Mouse (Mus musculus): ENCODE results near the gene Cnpy2. TPM values are rescaled to one million over a fixed set of nuclear protein-coding genes. Genes with fewer than 3 reads are reported as not detected.

Gene Cnpy2
- polyA plus RNA-seq, 1 experiment = 63.7 TPM

DNA sequence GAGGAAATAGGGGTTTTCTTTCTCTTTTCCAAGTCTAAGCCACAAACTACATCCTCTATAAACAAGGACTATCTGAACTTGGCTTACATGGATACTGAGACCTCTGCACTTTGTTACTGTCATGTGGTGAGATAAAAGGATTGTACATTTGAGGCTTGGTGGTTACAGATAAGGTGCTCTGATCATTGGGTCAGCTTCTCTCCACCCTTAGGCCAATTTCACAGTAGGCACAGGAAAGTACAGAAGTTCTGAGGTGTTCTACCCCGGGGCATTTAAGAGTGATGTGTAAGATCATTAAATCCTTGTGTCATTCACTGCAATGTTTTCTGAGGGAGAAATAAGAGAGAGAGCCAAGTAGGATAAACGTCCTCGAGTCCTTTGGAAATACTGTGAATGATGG, 14.3 kb downstream of the Cnpy2 start:
- no peak overlapping the region for H3K27ac ChIP-seq (ENCODE audit: insufficient read depth, low read length)
- no peak for TF ChIP-seq POLR2A (IDR thresholded peaks at IDR 0.05; ENCODE audit: extremely low read depth, insufficient read depth, low read length)
- no peak for TF ChIP-seq CTCF (IDR thresholded peaks at IDR 0.05; ENCODE audit: extremely low read depth, insufficient read depth, low read length)

GRCm38 (mm10) chr10:128337306-128338181, 15.3 kb downstream of the Cnpy2 start, which contains the start of gene Cs:
TSS of gene Cs (plus strand) at chr10:128337734.
- TF ChIP-seq CTCF (IDR thresholded peaks at IDR 0.05; ENCODE audit: extremely low read depth, insufficient read depth, low read length) (no peak), POLR2A (IDR thresholded peaks at IDR 0.05; ENCODE audit: extremely low read depth, insufficient read depth, low read length) (peak; percentile 85; the same call in 1 of the 2 replicates)
- Histone ChIP-seq H3K4me1 (ENCODE audit: control insufficient read depth, insufficient read depth, low read length) (peaks cover 4% of the 10 kb centered on the region; the same call in 1 of the 2 replicates), H3K27ac (ENCODE audit: insufficient read depth, low read length) (peak within 1 kb of the TSS; percentile 93), H3K4me3 (ENCODE audit: insufficient read depth, low read length) (peak within 1 kb of the TSS; percentile 51)

More for the DNA sequence above, 14.3 kb downstream of the Cnpy2 start:
- Histone ChIP-seq H3K4me1 (ENCODE audit: control insufficient read depth, insufficient read depth, low read length) (peaks cover 4% of the 10 kb centered on the region; the same call in 1 of the 2 replicates), H3K4me3 (ENCODE audit: insufficient read depth, low read length) (peak overlapping the region; percentile 51; the same call in 1 of the 2 replicates)

DNA sequence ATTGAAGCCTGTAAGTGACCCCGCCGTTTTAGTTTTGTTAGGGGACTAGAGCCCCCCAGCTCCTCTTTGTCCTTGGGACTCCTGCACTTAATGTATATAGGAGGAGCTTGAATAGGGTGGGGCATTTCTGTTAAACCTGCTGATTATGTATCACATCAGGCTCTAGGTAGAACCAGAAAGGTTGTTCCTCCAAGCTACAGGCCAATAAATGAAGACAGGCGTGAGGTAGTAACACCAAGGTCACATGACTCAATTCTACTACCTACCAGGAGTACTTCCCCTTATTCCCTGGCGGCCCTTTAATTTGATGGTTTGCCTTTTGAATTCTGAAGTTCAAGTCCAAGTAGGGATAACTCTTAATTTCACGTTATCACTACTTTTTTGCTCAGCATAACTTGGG, 16.2 kb downstream of the Cnpy2 start:
- Histone ChIP-seq H3K4me3 (ENCODE audit: insufficient read depth, low read length) (peak overlapping the region; percentile 51), H3K27ac (ENCODE audit: insufficient read depth, low read length) (peak overlapping the region; percentile 93), H3K4me1 (ENCODE audit: control insufficient read depth, insufficient read depth, low read length) (peaks cover 6% of the 10 kb centered on the region; the same call in 1 of the 2 replicates)
- no peak for TF ChIP-seq POLR2A (IDR thresholded peaks at IDR 0.05; ENCODE audit: extremely low read depth, insufficient read depth, low read length)
- TF ChIP-seq CTCF (IDR thresholded peaks at IDR 0.05; ENCODE audit: extremely low read depth, insufficient read depth, low read length) = no peak

DNA sequence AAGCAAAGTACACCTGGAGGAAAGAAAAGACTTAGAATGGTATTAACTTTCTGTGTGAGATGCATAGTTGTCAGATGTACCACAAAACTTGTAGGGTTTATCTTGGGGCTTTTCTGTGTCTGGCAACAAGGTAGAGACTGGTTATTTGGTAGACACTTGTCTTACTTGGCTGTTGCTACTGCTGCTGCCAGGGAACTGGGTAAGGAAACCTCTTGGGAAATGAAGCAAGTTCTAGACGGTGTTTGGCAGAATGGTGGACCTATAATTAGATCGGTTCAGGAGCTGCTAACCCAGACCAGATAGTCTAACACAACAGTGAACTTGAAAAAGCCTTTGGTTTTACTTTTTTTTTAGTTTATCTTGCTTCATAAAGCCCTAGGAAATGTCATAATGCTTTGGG, 16.7 kb downstream of the Cnpy2 start:
- TF ChIP-seq POLR2A (IDR thresholded peaks at IDR 0.05; ENCODE audit: extremely low read depth, insufficient read depth, low read length) (no peak), CTCF (IDR thresholded peaks at IDR 0.05; ENCODE audit: extremely low read depth, insufficient read depth, low read length) (no peak)
- Histone ChIP-seq H3K4me1 (ENCODE audit: control insufficient read depth, insufficient read depth, low read length) (peaks cover 6% of the 10 kb centered on the region; the same call in 1 of the 2 replicates), H3K27ac (ENCODE audit: insufficient read depth, low read length) (0 out of 2 replicates have a peak overlapping the region, but pooled peaks have one; percentile 93), H3K4me3 (ENCODE audit: insufficient read depth, low read length) (peak overlapping the region; percentile 51; the same call in 1 of the 2 replicates)

GRCm38 (mm10) chr10:128340257-128340656, 18.0 kb downstream of the Cnpy2 start:
- H3K4me3 ChIP-seq (ENCODE audit: insufficient read depth, low read length) = no peak overlapping the region
- H3K4me1 ChIP-seq (ENCODE audit: control insufficient read depth, insufficient read depth, low read length) = peaks cover 9% of the 10 kb centered on the region; the same call in 1 of the 2 replicates
- no peak overlapping the region; the same call in 1 of the 2 replicates for H3K27ac ChIP-seq (ENCODE audit: insufficient read depth, low read length)
- TF ChIP-seq POLR2A (IDR thresholded peaks at IDR 0.05; ENCODE audit: extremely low read depth, insufficient read depth, low read length) (no peak), CTCF (IDR thresholded peaks at IDR 0.05; ENCODE audit: extremely low read depth, insufficient read depth, low read length) (no peak)

- H3K27ac ChIP-seq (ENCODE audit: insufficient read depth, low read length) = peak overlapping the region; percentile 78
Observed at GRCm38 (mm10) chr10:128343436-128343835, 21.2 kb downstream of the Cnpy2 start.

GRCm38 (mm10) chr10:128344568-128345275, 22.5 kb downstream of the Cnpy2 start:
- H3K4me3 ChIP-seq (ENCODE audit: insufficient read depth, low read length) = no peak overlapping the region
- TF ChIP-seq POLR2A (IDR thresholded peaks at IDR 0.05; ENCODE audit: extremely low read depth, insufficient read depth, low read length) (no peak), CTCF (IDR thresholded peaks at IDR 0.05; ENCODE audit: extremely low read depth, insufficient read depth, low read length) (no peak)
- no peak overlapping the region; the same call in 1 of the 2 replicates for H3K27ac ChIP-seq (ENCODE audit: insufficient read depth, low read length)

More at GRCm38 (mm10) chr10:128343436-128343835, 21.2 kb downstream of the Cnpy2 start:
- H3K4me3 ChIP-seq (ENCODE audit: insufficient read depth, low read length) = no peak overlapping the region
- TF ChIP-seq POLR2A (IDR thresholded peaks at IDR 0.05; ENCODE audit: extremely low read depth, insufficient read depth, low read length) (no peak), CTCF (IDR thresholded peaks at IDR 0.05; ENCODE audit: extremely low read depth, insufficient read depth, low read length) (no peak)
- H3K4me1 ChIP-seq (ENCODE audit: control insufficient read depth, insufficient read depth, low read length) = peaks cover 14% of the 10 kb centered on the region

DNA sequence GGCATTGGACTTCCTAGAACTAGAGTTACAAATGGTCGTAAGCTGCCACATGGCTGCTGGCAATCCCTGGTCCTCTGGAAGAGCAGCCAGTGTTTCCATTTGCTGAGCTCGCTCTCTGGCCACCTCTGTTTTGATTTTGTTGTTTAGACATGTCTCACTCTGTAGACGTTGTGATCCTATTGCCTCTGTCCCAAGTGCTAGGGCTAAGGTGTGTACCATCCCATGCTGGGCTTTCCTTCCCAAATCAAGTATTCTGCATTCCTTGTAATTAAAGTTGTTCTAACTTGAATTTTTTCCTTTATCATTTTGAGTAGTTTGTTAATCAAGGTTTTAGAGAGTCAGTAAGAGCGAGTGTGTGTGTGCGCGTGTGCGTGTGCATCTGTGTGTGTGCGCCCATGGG, 25.3 kb downstream of the Cnpy2 start:
- Histone ChIP-seq H3K27ac (ENCODE audit: insufficient read depth, low read length) (no peak overlapping the region), H3K4me1 (ENCODE audit: control insufficient read depth, insufficient read depth, low read length) (peaks cover 10% of the 10 kb centered on the region), H3K4me3 (ENCODE audit: insufficient read depth, low read length) (no peak overlapping the region)
- TF ChIP-seq POLR2A (IDR thresholded peaks at IDR 0.05; ENCODE audit: extremely low read depth, insufficient read depth, low read length) (no peak), CTCF (IDR thresholded peaks at IDR 0.05; ENCODE audit: extremely low read depth, insufficient read depth, low read length) (no peak)

More at GRCm38 (mm10) chr10:128344568-128345275, 22.5 kb downstream of the Cnpy2 start:
- peaks cover 12% of the 10 kb centered on the region for H3K4me1 ChIP-seq (ENCODE audit: control insufficient read depth, insufficient read depth, low read length)

DNA sequence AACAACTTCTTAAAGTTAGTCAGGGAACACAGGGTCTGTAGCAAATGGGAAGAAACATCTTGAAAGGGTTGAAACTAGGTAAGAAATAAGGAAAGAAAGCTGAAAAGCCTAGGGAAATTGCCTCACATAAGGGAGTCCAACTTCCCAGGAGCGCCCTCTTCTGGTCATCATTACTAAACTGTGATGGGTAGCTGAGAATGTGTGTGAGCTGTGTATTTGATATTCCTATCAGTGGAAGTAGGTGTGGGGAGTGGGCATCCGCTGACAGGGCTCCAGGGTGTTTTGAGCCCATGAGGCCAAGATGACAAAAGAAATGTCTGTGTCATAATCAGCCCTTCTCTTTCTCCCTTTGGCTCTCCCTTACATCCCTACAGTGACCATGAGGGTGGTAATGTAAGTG, 36.5 kb downstream of the Cnpy2 start:
- TF ChIP-seq CTCF (IDR thresholded peaks at IDR 0.05; ENCODE audit: extremely low read depth, insufficient read depth, low read length) (peak; percentile 53), POLR2A (IDR thresholded peaks at IDR 0.05; ENCODE audit: extremely low read depth, insufficient read depth, low read length) (no peak)

More for the DNA sequence above, 36.5 kb downstream of the Cnpy2 start:
- Histone ChIP-seq H3K4me3 (ENCODE audit: insufficient read depth, low read length) (no peak overlapping the region), H3K4me1 (ENCODE audit: control insufficient read depth, insufficient read depth, low read length) (no peaks in the 10 kb centered on the region), H3K27ac (ENCODE audit: insufficient read depth, low read length) (no peak overlapping the region)
